Mouse (Mus musculus) WW6 (cell line): Measurements from ENCODE around the gene Hat1.
A peak's percentile ranks its signal among the peaks of the same experiment; 100 is the strongest.

ENCODE experiments used
- DNase-seq: peaks from one replicate; pipeline ENCODE4 v3.0.0-alpha.2; 2013; ENCODE audit warnings: low read depth, low spot score

The Hat1 gene

DNA sequence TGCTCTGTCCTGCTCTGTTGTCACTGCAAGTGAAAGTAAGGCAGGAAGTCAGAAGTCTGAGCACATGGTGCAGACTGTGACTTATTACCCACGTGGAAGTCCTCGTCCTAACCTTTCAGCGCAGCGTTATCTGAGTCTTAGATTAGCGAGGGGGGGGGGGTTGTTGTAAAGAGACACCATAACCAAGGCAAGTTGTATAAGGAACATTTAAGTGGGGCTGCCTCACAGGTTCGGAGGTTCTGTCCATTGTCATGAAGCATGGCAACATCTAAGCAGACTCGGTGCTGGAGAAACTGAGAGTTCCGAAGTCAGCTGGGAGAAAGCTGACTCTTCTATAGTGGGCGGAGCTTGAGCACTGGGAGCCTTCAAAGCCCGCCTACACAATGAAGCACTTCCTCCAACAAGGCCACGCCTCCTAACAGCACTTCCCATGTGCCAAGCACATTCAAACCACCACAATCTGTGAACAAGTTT lies 12.3 kb upstream of the Hat1 start:
- DNase-seq: peak; percentile 80

DNA sequence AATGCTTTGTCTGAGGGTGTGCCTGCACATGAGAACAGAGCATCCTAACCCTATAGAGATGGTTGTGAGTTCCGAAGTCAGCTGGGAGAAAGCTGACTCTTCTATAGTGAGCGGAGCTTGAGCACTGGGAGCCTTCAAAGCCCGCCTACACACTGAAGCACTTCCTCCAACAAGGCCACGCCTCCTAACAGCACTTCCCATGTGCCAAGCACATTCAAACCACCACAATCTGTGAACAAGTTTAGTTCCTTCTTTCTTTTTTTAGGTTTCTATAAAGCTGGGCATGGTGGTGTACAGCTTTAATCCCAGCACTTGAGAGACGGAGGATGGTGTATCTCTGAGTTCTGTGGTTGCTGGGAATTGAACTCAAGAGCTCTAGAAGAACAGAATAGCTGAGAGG lies 11.3 kb upstream of the Hat1 start:
- no peak for DNase-seq

DNA sequence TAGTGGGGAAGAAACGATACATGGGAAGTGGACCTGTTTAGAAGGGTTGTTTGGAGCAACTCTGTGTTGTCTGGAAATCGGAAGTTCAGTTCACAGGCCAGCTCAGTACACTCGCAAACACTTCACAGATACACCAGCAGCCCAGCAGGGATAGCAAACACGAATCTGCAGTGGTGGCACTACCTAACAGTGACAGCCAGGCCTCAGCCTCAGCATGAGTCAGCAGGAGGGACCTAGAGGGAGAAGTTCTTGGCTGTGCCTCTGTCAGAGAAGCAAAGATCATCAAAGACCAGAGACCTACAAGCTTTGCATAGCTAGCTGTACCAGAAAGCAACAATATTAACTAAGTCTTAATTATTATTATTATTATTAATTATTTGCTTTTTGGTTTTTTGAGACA lies 6.8 kb upstream of the Hat1 start:
- DNase-seq: no peak

DNA sequence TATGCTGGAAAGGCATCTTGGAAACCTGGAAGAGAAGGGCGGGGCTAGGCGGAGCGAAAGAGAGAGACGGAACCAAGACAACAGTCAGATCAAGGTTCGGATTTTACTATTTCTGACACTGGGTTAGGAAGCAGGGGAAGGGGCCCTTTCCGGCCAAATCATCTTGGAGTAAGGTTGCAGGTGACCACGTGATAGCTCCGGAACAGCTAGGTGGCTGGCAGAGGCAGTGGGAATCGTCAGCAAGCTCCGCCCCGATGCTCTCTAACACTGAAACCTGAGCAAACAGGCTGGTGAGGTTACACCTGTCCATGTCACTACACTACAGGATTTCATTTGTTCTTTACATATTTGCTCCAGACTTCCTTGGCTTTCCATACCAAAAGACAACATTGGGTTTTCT lies 4.9 kb upstream of the Hat1 start:
- DNase-seq: no peak

DNA sequence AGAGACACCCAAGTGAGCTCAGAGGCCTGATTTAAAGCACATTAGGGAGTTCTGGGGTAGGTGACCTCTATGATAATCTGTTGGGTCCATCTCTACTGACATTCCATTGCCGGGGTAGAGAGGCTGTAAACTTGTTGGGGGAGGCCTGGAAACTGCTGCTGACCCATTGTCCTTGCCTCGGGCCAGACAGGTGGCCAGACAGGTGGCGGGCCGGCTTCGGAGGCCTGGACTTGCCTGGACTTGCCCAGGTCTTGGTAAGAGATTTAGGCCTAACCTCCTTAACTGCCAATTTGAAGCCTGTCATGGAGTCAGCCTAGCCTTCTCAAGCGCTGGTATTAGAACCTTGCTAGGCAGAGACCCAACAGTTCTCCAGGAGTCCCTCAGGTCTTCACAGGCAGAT lies 992 bp upstream of the Hat1 start:
- no peak for DNase-seq

DNA sequence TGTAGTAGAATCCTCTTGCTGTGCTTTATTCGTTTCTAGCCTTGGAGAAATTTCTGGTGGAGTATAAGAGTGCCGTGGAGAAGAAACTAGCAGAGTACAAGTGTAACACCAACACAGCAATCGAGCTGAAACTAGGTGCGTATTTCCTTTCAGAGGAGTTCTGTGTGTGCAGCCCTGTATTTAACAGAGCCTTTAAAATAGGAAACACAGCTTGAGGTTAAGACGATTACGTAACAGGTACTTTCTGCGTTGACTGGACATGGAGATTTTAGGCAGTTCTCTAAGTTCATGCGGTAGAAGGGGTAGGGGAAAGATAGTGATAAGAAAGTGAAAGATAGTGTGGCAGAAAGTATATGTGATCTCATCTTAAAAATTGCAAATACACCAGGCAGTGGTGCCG lies 1.1 kb downstream of the Hat1 start:
- DNase-seq: no peak

DNA sequence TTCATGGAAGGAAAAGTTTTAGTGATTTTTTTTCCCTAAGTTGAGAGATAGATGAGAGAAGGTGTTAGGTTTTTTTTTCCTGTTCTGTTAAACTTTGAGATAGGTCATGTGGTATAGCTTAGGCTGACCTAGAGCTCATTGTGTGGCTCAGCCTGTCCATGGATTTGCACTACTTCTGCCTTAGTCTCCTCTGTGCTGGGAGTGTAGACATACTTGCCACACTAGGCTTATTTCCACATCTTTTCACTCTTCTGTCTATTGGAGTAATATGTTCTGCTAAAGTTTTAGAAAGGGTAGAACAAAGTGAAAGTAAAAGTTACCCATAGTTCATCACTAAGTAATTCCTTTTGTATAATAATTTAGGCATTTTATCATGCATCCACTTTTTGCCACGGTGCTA lies 16.9 kb downstream of the Hat1 start:
- no peak for DNase-seq

DNA sequence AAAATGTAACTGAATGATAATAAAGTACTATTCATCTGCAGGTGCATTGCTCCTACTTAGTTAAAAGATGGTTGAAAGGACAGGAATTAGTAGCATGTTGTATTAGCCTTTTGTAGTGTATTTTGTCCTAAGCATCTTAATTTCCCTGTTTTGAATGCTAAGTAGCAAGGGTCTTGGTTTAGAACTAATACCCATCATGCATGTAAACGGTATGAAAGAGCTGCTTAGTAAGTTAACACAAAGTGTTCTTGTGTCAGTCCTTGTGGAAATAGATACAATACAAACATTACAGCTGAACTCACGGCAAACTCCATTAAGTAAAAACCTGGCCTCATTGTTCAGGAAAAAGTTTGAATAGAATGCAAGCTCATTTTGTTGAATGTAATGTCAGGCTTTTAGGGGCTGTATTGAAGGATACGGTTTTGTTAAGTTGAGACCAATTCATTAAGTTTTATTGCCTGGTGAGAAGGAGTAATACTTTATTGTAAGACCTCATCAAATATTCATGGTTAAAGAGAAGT lies 30.1 kb downstream of the Hat1 start:
- no peak for DNase-seq

DNA sequence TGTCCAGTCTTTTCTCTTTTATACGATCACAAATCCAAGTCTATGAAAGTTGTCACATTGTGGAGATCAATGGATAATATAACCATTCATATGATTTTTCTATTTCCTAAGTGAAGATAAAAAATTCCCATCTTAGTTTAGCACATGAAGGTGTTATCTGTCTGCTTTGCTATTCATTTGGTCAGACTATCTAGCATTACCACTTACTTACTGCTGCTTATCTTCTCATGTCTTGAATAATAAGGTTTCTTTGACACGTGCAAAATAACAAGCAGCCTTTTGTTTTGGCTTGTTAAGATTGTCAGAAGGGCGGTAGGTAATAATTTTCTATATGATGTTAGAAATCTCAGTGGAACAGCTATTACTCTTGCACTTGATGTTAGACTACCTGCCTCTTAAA lies 30.6 kb downstream of the Hat1 start:
- no peak for DNase-seq

DNA sequence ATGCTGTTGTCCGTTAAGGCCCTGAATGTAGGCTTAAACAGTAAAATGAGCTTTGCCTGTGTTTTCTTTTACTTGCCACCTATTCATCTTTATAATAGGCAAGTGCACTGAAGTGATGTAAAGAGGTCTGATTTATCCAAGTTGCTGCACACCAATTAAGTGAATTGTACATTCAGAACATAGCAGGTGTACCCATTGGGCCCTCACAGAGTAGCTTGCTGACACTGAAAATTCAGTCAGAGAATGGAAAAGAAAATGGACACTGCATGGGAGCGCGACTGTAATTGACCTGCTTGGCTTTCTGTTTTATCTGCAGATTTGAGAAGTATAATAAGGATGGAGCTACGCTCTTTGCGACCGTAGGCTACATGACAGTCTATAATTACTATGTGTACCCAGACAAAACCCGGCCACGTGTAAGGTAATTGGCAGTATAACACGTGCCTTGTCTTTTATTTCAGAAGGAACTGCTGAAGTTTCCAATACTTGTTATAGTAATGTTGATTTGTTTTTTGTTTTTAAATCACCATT lies 32.2 kb downstream of the Hat1 start:
- DNase-seq: no peak

DNA sequence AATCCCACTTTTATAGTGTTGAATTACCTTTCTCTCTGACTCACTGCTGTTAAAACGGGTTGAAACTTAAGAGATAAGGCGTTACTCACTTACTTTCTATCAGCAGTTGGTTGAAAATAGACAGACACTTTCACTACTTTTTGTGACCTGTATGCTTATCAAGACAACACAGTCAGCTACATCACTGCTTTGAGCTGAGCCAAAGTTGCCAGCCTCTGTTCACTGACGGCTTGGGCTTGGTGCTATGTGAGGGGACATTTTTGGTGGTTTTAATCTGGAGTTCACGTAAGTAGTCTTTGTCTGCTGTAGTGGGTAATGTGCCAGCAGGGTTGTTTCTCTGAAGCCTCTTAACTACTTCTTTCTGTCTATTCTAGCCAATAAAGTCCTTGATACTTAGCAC lies 35.8 kb downstream of the Hat1 start:
- DNase-seq: no peak

DNA sequence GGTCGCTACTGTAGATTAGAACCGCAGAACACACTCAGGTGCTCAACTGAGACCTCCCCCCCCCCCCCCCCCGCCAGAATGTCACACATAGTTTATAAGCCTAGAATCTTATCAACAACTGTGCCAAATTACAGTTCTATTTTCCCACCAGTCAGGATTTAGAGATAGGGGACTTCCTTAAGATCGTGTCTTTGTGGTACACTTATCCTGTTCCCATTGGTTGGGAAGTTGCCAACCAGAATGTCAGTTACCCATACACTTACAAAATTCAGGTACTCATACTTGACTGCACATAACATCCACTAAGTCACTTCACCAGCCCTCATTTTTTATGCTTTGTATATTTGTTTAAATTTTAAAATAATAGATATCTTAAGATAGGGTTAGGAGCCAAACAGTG lies 46.7 kb downstream of the Hat1 start:
- no peak for DNase-seq

DNA sequence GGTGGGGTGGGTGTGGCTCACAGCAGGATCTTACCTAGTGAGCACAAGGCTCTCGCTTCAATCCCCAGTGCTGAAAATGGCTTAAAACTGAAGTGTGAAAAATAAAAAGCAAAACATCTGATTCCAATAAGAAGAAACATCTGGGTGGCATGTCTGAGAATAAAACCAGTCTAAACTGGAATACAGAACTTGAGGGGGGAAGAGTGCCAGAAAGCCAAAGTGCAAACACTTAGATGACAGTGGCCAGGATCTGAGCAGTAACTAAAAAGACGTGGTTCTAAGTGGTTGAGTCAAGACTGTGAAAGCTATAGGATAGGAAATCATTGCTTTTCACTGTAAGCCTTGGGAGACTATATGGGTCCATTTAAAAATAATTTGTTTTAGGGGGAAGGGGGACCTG lies 54.6 kb downstream of the Hat1 start:
- DNase-seq: no peak

DNA sequence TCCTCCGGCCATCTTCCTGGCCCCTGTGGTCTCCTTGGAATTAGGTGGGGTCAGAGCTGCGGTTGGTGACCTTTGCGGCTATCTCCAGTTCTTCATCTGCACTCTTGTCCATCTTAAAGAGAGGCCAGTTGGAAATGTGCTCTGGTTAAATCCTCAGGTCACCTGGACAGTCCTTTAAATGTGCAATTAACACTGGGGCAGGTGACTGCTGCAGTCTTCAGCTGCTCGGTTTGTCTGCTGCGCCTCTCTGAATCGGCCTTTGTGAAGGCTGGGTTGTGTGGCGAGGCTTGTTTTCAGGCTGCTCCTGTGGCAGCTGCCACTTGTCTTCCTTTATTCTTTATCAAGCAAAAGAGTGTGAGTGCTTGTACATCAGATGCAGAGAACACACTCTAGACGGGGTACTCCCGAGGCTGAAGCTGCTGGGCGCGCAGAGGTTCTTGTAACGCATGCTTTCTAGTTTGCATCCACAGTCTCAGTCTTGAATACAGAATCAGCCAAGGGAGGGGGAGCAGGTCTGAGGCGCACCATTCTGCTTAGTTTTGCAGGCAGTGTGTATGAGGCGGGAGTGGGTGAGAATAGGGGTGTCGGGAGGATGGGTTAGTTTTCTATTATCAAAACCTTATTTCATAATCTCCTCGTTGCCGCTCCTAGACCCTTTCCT lies 56.9 kb downstream of the Hat1 start:
- DNase-seq: no peak

DNA sequence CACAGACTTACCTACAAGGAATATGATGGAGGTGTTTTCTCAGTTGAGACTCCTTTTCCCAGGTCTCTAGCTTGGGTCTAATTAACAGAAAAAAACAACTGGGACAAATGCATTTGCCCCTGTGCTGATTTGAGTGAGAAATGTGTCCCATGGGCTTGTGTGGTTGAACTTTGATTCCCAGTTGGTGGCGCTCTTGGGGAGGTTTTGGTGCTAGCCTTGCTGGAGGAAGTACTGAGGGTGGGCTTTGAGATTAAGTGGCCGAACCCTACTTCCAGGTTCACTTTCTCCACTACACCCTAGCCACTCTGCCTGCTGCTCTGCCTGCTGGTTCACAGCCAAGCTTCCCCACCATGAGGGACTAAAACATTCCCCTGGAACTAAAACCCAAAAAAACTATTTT lies 60.8 kb downstream of the Hat1 start:
- DNase-seq: no peak

DNA sequence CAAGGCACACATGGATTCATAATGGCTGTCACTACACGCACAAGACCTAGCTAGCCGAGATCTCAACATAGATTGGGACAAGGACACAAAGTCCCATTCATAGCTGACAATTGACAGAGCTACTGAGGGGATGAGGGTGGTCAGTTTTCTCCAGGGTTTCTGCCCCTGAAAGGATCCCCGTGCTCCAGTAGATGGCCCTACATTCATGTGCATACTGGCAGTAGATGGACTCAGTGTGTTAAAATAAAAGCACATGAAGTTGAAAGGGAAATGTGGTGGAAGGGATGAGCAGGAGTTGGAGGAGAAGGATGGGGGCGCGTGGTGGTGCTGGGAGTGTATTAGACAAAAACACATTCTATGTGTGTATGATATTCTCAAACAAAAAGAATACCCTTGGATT lies 63.0 kb downstream of the Hat1 start:
- no peak for DNase-seq

DNA sequence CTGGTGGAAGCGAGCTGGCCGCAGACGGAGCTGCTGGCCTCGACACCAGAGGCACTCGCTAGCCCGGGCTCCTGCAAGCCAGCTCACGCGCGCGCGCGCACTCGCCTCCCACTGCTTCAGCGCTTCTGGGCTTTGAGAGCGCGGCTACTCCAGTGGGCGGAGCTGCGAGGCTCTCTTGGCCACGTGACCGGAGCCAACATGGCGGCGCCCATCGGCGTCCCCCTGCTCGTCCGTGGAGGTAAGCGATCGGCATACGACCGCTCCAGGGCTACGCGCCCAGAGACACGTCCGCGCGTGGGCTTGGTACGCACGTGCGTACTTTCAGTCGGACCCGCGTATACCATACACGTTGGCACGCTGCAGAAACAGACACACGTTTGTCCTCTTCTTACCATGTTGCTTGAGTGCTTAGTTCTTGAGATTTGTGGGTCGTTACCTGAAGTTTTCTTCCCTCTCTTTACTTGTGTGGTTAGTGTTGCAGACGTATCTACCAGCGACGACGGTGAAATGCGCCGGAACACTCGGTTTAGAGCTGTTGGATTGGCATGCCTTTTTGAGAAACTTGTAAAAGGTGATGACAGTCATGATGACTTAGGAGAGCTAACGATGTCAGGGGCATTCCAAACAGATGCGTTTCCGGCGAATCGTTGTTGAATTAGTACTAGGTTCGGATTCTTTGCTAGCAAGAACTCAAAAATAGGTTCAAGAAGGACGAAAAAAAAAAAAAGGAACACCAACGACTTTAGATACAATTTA lies 64.6 kb downstream of the Hat1 start, which contains the start of gene Metap1d:
TSS of gene Metap1d (plus strand) at position 116 of the 756 bp plus-strand sequence.
- DNase-seq: peak; percentile 77

DNA sequence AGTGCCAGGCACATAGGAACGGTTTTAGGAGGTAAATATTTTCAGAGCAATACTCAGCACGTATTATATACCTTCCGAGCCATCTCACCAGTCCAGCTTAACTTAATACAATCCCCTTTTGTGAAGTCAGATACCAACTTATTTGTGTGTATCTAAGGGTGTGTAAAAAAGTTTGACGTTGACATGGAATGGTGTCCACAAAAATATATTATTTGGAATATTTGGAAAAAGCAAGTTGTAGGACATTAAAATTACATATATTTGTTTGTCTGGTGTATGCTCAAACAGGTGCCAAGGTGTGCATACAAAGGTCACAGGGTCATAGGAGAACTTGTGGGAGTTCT lies 65.1 kb downstream of the Hat1 start:
- DNase-seq: no peak

DNA sequence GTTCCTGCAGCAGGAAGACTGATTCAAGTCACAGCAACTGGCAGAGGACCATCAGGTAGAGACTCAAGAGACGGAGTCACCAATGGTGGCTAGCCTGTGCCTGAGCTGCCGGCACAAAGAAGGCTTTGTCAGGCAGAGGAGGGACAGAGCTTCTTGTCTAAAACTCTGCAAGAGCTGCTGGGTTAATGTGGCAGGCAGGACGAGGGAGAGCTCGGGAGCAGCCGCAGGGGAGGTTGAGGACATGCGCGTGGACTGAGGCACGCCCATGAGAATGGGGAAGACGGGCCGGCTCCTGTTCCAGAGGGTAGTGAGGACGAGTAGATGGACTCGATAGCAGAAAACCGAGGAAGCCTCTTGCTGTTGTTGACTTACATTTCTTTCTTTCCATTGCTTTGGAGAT lies 69.9 kb downstream of the Hat1 start:
- no peak for DNase-seq

DNA sequence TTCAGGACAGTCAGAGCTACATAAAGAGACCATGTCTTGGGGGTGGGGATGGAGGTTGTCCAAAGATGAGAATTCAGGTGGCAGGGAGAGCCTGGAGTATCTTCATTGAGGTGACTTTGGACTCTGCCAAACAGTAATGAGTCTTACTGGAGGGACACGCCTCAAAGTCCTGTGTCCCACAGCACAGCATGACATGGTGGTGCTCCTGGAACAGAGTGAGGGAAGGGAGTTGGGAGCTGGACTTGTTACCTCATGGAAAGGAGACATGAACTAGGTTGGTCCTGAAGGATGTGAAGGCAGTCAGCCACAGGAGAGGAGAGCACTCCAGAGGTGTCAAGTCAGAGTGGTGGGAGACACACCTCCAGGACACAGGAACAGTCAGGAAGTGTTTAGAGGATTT lies 70.9 kb downstream of the Hat1 start:
- DNase-seq: no peak

DNA sequence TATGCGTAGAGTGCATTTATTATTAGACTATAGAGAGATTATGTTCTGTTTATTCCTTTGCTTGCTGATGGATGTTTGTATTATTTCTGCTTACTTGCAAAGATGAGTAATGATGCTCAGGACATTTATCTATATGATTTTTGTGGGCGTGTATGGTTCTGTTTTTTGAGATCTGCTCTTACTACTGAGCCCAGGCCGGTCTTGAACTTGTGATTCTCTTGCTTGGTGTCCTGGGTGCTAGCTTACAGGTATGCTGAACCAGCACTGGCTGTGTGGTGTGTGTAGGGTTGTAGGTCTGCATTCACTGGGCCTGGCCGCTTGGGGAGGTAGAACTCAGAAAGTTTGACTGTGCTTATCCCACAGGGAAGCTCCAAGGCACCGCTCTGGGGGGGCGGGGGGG lies 72.4 kb downstream of the Hat1 start:
- no peak for DNase-seq

DNA sequence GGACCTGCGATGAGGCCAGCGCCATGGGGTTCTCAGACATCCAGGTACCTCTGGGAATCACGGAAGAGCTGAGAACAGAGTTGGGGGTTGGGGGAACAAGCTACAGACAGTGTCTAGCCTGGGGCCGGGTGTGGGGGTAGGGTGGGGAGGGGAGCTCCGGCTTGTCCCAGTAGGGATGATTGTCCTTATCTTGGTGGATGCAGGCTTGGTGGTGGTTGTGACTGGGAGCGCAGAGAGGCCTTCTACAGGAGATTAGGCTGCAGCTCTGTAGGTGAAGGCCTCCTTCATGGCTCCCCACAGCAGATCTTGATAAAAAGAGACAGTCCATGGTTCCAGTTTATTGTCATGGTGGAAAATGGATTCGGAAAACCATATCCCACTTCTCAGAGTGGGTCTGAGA lies 72.8 kb downstream of the Hat1 start:
- no peak for DNase-seq

DNA sequence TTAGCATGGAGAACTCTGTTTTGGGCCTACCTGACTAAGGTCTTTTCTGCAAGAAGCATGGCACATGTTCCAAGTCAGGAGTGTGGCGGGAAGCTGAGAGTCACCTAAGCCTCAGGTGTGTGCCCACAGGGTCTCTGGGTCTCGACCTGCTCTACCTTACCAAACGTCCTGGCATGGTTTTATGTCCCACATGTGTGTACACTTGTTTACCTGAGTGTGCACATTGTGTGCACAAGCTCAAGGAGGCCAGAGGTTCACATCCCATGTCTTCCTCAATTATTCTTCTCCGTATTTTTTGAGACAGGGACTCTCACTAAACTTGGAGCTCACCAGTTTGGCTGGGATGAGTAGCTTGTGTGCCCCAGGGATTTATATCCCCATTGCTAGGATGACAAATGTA lies 73.3 kb downstream of the Hat1 start:
- DNase-seq: no peak
